Mouse (Mus musculus): ENCODE data around the gene Fbxo10.
"Not testable (repeated sequence)": the region's sequence is repeated elsewhere in the genome, so short reads cannot be mapped to it uniquely, and the experiment has no call there.

Fbxo10 gene

GRCm38 (mm10) chr4:45084021-45084894 lies at the start of gene Fbxo10:
Fbxo10 (minus strand) TSS chr4:45084604.
- DNase-seq: peak; percentile 97

DNA sequence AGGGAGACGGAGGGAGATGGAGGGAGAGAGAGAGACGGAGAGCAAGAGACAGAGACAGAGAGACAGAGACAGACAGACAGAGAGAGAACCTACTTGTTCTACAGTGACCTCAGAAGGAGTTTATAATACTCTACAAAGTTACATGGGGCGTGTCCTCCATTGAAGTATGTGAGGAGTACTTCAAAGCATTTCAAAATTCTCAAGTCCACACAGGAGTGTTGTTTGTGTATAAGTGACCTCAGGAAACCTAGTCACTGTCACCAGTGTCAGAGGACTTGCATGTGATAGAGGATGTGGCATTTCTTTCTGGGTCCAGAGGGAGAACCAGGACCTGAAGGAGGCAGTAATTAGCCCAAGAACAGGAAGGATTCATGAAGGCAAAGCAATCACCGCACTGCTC lies 46.6 kb upstream of the Fbxo10 start:
- no peak for DNase-seq

DNA sequence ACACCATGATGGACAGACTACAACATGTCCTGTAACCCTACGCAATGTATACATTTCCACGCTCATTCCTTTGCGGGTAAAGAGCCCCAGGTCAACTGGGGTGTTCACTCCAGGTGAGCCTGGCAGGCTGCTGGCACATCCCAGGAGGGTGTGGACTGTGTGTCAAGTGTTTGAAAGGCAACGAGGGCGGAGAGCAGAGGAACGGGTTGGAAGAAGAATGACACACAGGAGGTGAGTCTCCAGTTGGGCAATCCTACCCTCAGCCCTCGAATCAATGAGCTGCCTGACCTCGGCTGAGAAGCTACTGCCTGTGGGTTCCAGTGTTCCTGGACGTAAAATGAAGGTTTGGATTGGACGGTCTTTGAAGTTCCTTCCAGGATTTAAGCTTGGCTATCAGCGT lies 36.9 kb upstream of the Fbxo10 start:
- no peak for DNase-seq

DNA sequence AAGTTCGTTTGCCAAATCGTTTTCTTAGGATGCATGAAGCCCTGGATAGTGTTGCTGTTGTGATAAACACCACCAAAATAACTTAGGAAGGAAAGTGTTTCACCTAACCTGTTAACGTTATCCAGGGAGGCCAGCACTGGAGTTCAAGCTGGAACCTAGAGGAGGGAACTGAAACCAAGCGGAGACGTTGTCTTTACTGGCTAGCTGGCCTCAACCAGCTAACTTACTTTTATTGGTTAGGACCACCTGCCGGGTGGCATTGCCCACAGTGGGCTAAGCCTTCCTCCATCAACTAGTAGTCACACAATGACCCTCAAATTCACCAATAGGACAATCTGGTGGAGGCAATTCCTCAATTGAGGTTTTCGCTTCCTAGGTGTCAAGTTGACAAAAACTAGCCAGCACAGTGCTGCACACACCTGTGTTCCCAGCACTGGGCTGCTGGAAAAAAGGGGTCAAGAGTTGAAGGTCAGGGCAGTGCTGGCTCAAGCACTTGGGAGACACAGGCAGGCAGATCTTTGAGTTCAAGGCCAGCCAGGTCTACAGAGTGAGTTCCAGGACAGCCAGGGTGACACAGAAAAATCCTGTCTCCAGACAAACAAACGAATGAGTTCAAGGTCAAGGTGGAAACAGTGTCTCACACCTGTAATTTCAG lies 24.2 kb upstream of the Fbxo10 start:
- DNase-seq: no peak

- DNase-seq: peak; percentile 96
Observed at GRCm38 (mm10) chr4:45107601-45108277, 23.3 kb upstream of the Fbxo10 start, which contains the start of gene Tomm5. Tomm5 (minus strand) TSS chr4:45108114.

DNA sequence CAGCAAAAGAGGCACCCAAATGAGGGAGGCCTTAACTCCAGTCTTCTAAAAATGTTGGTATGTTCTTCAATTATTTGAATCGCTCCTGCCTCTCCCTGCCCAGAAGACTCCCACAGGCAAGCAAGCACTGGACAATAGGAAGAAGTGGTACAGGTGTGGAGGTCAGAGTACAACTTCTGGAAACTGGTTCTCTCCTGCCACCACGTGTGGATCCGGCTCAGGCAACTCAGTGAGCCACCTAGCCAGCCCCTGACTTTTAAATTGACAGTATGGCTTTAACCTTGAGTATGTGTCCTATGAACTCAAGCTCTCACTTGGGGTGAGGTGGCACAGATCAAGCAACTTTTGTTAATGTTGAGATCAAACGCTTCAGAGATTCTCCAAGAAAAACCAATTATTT lies 22.7 kb upstream of the Fbxo10 start:
- DNase-seq: no peak

DNA sequence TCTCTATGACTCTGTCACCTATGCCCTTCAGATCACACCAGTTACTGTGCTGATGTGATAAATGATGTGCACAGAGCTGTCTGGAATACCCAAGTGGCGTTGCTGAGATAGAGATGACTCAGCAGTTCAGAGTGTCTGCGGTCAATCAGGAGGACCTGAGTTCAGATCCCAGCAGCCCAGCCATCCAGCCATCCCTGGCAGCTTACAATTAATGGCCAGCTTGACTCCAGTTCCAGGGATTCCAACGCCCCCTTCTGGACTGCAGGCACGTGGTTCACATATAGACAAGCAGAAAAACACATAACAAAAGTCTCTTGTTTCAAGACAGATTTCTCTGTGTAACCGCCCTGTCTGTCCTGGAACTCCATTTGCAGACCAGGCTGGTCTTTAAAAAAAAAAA lies 22.0 kb upstream of the Fbxo10 start:
- DNase-seq: no peak

- peak; percentile 83 for DNase-seq
Observed at GRCm38 (mm10) chr4:45097198-45097872, 12.9 kb upstream of the Fbxo10 start.

DNA sequence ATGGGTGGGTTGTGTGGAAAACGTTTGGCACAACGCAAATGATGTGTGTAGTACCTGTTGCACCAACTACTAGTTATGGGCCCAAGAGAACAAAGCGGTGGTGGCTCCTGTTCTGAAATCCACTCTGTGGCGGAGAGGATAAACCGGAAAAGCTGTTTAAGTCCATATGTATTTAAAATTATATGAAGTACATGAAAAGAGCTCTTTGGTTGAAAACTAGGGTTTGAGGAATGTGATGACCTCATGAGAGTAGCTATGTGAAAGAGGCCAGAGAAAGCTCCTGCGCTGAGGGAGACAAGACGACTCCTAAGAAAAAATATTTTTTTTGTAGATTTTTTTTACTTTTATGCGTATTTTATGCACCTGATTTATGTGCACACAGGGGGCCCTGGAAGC lies 489 bp upstream of the Fbxo10 start:
- DNase-seq: no peak

GRCm38 (mm10) chr4:45083487-45083886 lies 917 bp downstream of the Fbxo10 start:
- peak; percentile 40 for DNase-seq

- peak; percentile 28 for DNase-seq
Observed at GRCm38 (mm10) chr4:45082951-45083350, 1.5 kb downstream of the Fbxo10 start.

GRCm38 (mm10) chr4:45081041-45081440 lies 3.4 kb downstream of the Fbxo10 start:
- not testable (repeated sequence) for DNase-seq

DNA sequence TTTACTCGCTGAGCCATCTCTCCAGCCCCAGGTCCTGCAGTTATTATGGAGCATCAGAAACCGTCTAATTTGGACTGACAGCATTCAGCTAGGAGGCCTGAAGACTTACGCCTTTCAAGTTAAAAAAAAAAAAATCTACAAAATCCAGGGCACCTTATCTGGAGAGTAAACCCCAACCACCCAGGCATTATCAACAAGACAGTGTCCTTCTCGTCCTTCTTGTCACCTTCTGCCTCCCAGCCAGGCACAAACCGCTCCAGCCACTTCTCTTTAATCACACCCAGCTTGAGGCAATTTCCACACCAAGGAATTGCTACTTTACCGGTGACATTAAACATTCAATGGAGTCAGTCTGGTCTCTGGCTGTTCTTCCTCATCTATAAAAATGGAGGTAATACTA lies 10.9 kb downstream of the Fbxo10 start:
- no peak for DNase-seq

DNA sequence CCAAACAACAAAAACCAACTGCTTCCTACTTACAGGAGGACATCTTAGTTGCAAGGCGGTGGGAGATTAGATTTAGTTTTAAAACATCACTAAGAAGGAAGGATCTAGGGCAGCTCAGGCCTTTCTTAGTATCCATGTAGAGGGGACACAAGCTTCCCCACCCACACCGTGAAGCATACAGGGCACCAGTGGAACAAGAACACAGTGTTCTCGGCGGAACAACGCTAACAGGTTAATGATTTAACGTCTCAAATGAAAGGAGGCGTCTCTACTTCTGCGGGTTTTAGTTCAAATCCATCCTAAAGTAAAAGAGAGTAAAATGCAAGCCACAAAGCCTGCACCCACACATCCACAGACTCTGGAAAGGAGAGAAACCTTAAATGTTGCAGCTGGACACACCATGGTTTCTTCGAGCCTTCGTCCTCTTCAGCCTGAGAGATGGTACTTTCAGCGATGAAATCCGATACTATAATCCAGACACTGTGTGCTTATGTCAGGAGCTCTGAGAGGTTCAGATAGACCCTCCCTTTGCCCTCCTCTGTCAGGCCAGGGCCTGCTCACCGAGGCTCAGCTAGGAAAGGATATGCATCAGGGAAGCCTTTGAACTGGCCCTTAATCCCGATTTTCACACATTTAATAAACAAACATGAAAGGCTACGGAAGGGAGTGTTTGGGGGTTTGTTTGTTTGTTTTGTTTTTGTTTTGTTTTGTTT lies 12.0 kb downstream of the Fbxo10 start:
- no peak for DNase-seq

DNA sequence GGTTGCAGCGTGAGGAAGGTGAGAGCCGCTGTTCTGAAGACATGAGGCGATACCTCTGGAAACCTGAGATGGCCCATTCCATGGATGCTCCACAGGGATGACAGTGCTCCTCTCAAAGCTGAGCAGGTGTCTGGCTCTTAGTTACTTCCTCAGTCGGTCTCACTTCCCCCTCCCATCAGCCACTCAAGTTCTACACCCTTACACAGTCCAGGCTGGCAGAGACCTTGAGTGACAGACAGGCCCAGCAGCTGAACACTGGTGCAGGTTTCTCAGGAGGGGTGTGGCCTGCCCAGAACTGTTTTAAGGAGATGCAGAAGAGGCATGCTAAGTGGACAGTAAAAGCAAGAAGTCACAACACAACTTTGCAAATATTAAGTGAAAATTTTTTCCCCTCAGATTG lies 16.7 kb downstream of the Fbxo10 start:
- DNase-seq: no peak

DNA sequence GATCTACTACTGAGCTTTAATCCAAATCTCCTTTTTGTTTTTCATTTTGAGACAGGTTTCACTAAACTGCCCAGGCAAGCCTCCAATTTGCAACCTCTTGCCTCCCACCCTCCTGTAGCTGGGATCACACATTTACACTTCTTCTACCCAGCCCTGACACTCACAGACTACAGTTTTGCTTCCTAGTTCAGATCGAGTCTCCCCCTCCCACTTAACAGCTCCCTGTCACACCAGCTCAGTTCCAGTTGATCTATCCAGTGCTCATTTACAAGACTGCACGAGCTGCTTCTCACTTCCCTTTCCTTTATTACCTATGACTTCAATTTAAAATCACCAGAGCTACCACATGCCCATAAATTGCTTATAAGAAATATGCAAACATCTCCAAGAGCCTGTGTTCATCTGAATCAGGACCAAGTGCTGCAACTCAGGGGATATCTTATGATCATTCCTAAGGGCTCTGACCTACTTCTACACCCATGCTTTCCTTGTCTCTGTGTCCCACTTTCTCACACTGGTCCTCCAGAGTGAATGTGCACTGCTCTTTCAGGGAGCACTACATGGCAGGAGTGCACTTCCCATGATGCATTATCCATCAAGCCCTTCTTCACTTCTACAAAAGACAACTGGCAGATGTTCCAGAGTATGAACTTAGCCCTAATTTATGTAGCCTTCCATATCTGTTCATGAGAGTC lies 18.2 kb downstream of the Fbxo10 start:
- peak; percentile 85 for DNase-seq

DNA sequence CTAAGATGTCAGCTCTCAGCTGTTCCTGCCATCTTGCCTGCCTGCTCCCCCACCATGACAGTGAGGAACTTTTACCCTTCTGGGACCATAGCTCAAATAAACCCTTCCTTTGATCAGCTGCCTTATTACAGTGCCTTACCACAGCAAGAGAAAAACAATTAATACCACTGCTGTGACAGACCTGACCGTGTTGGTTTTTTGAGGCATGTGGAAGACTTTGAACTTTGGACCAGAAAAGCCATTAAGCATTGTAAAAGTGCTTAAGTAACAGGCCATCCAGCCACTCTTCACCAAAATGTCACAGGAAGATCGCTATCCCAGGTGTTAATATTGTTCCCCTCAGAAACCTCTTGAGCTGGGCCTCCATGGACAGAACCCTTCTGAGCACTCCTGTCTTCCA lies 19.8 kb downstream of the Fbxo10 start:
- DNase-seq: no peak

DNA sequence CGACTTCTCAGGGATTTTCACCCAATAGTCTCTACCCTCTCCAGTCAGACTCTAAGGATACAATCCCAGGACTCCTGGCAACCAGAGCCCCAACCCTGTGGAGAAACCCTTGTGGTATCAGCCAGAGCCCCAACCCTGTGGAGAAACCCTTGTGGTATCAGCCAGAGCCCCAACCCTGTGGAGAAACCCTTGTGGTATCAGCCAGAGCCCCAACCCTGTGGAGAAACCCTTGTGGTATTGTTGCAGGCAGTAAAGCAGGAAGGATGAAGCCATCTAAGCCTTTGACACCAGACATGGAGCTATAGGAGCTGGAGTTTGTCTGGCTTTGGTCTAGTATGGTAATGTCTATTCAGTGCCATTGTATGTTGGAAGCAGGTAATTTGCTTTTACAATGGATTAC lies 20.6 kb downstream of the Fbxo10 start:
- not testable (repeated sequence) for DNase-seq

DNA sequence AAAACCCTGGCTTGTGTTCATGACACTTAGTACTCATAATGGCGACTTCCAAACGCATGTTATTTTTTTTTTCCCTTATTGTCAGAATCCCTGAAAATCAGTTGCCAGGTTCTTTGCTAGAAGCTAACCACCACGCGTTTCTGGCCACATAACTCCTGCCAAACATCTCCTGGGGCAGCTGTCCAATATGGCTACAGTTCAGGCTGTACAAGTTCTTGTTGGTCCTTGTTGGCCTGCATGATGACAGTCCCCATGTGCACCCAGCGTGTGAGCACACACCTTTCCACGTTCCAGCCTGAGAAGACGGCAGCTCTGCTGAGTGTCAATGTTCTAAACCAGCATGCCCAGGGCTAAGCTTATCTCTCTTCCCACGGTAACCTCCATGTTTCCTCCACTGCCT lies 29.0 kb downstream of the Fbxo10 start:
- DNase-seq: no peak

- peak; percentile 51 for DNase-seq
Observed at GRCm38 (mm10) chr4:45054862-45055261, 29.5 kb downstream of the Fbxo10 start.

GRCm38 (mm10) chr4:45047956-45048355 lies 36.4 kb downstream of the Fbxo10 start:
- no peak for DNase-seq
